Mouse (Mus musculus) kidney, postnatal 0 days (tissue): ENCODE data around the gene Zfpm1. TPM values are rescaled to one million over a fixed set of nuclear protein-coding genes. Genes with fewer than 3 reads are reported as not detected.

Experiments used
- ATAC-seq: fragments of 200-750 bp; cut with Nextera tagmentation; replicated peaks from 2 replicates; pipeline ENCODE4 v1.8.0; 2017; ENCODE audit warnings: low read depth, moderate number of reproducible peaks, moderate TSS enrichment, moderate library complexity; ENCODE audit not compliant: low FRiP score
- DNase-seq: peaks from one replicate; pipeline ENCODE4 v3.0.0-alpha.2; 2016; ENCODE audit warnings: low spot score
- H3K27ac ChIP-seq: fragments of 300-500 bp; sonication (generic); 2 replicates; pipeline ENCODE4 v1.5.1; 2014; ENCODE audit warnings: mild to moderate bottlenecking
- H3K27me3 ChIP-seq: fragments of 300-500 bp; sonication (generic); 2 replicates; pipeline ENCODE4 v1.6.1; 2014; ENCODE audit warnings: low read length, mixed read lengths; ENCODE audit not compliant: insufficient read depth
- H3K36me3 ChIP-seq: fragments of 300-500 bp; sonication (generic); 2 replicates; pipeline ENCODE4 v1.6.1; 2014; ENCODE audit warnings: low read length, mixed read lengths; ENCODE audit not compliant: insufficient read depth
- H3K4me1 ChIP-seq: fragments of 300-500 bp; sonication (generic); replicated peaks from 2 replicates; pipeline ENCODE4 v1.6.1; 2014; ENCODE audit warnings: antibody characterized with exemption, low read length, mixed read lengths; ENCODE audit not compliant: insufficient read depth
- H3K4me2 ChIP-seq: fragments of 300-500 bp; sonication (generic); 2 replicates; pipeline ENCODE4 v1.6.1; 2014; ENCODE audit warnings: mild to moderate bottlenecking, low read length, moderate library complexity, mixed read lengths
- H3K4me3 ChIP-seq: fragments of 300-500 bp; sonication (generic); replicated peaks from 2 replicates; pipeline ENCODE4 v1.5.1; 2014; ENCODE audit warnings: low read depth, low read length
- H3K9ac ChIP-seq: fragments of 300-500 bp; sonication (generic); 2 replicates; pipeline ENCODE4 v1.6.1; 2014; ENCODE audit warnings: low read depth, low read length
- H3K9me3 ChIP-seq: fragments of 300-500 bp; sonication (generic); replicated peaks from 2 replicates; pipeline ENCODE4 v1.6.1; 2016; ENCODE audit warnings: low read length, inconsistent platforms, mixed read lengths
- CTCF ChIP-seq: IDR thresholded peaks from 2 replicates; pipeline ENCODE4 v1.5.1; 2016; ENCODE audit warnings: antibody characterized with exemption, low read depth, mild to moderate bottlenecking, moderate library complexity
- WGBS: fragments of 180-500 bp; shearing (Covaris S2); extraction: QIAGEN DNeasy Blood & Tissue Kit; methylation state at CpG from one replicate; pipeline ENCODE4 v1.1.7; 2014; 5-methylcytosine and 5-hydroxymethylcytosine counted together
- polyA plus RNA-seq: library from polyadenylated mRNA; unstranded; fragments of >200 nt; fragmentation: Nextera tagmentation; extraction: Ambion mirVana; gene quantifications from 2 replicates; pipeline ENCODE4 v1.2.1, GENCODE M21; 2015

The Zfpm1 gene
- polyA plus RNA-seq, 1 experiment from 2014 or later: 2.3 TPM

- peak overlapping the region; percentile 36; the same call in 1 of the 2 replicates for H3K9ac ChIP-seq
- TF ChIP-seq CTCF: no peak
- H3K4me1 ChIP-seq: peaks cover 17% of the 10 kb centered on the region; the same call in 1 of the 2 replicates
- no peaks in the 10 kb centered on the region for H3K27me3 ChIP-seq
- ATAC-seq: no peak
- peak overlapping the region; percentile 57 for H3K4me2 ChIP-seq
- 0% methylated on average over 14 of the region's 14 CpGs for WGBS
- H3K36me3 ChIP-seq: 0 out of 2 replicates have a peak, but pooled peaks cover 5% of the 10 kb centered on the region
- H3K9me3 ChIP-seq: no peaks in the 10 kb centered on the region
- no peak overlapping the region for H3K27ac ChIP-seq
- H3K4me3 ChIP-seq: peak overlapping the region; percentile 30
- peak; percentile 59 for DNase-seq
Measured at GRCm38 (mm10) chr8:122343758-122344157, 61.8 kb downstream of the Zfpm1 start.

GRCm38 (mm10) chr8:122344219-122344618 lies 62.3 kb downstream of the Zfpm1 start:
- H3K27me3 ChIP-seq: no peaks in the 10 kb centered on the region
- ATAC-seq (peak; percentile 53), DNase-seq (no peak)
- TF ChIP-seq CTCF: no peak
- no peaks in the 10 kb centered on the region for H3K9me3 ChIP-seq
- no peak overlapping the region for H3K27ac ChIP-seq
- H3K9ac ChIP-seq: no peak overlapping the region
- H3K4me2 ChIP-seq: no peak overlapping the region; the same call in 1 of the 2 replicates
- WGBS: 6% methylated on average over 2 of the region's 5 CpGs
- H3K4me1 ChIP-seq: peaks cover 17% of the 10 kb centered on the region; the same call in 1 of the 2 replicates
- H3K4me3 ChIP-seq: no peak overlapping the region
- H3K36me3 ChIP-seq: 0 out of 2 replicates have a peak, but pooled peaks cover 4% of the 10 kb centered on the region

- Histone ChIP-seq H3K4me1 (peaks cover 17% of the 10 kb centered on the region; the same call in 1 of the 2 replicates), H3K4me3 (no peak overlapping the region), H3K4me2 (no peak overlapping the region), H3K27ac (no peak overlapping the region), H3K9ac (no peak overlapping the region), H3K36me3 (no peaks in the 10 kb centered on the region), H3K27me3 (no peaks in the 10 kb centered on the region), H3K9me3 (no peaks in the 10 kb centered on the region)
- WGBS: 53% methylated on average over 12 of the region's 12 CpGs
- ATAC-seq (no peak), DNase-seq (no peak)
- no peak for TF ChIP-seq CTCF
Measured at GRCm38 (mm10) chr8:122345181-122346095, 63.5 kb downstream of the Zfpm1 start.

GRCm38 (mm10) chr8:122347811-122348552 lies 66.0 kb downstream of the Zfpm1 start:
- DNase-seq: no peak
- no peak overlapping the region for H3K27ac ChIP-seq
- ATAC-seq: no peak
- 71% methylated on average over 5 of the region's 5 CpGs for WGBS
- H3K36me3 ChIP-seq: no peaks in the 10 kb centered on the region
- no peak overlapping the region for H3K9ac ChIP-seq
- H3K4me1 ChIP-seq: peaks cover 7% of the 10 kb centered on the region; the same call in 1 of the 2 replicates
- no peaks in the 10 kb centered on the region for H3K9me3 ChIP-seq
- no peak for TF ChIP-seq CTCF
- H3K4me3 ChIP-seq: no peak overlapping the region
- H3K27me3 ChIP-seq: no peaks in the 10 kb centered on the region
- no peak overlapping the region for H3K4me2 ChIP-seq

- Histone ChIP-seq H3K9ac (no peak overlapping the region), H3K9me3 (no peaks in the 10 kb centered on the region), H3K27me3 (no peaks in the 10 kb centered on the region), H3K4me3 (no peak overlapping the region), H3K27ac (no peak overlapping the region), H3K4me2 (no peak overlapping the region), H3K36me3 (no peaks in the 10 kb centered on the region), H3K4me1 (no peaks in the 10 kb centered on the region; the same call in 1 of the 2 replicates)
- DNase-seq (no peak), ATAC-seq (no peak)
- no peak for TF ChIP-seq CTCF
- WGBS: 39% methylated on average over 15 of the region's 15 CpGs
Measured at GRCm38 (mm10) chr8:122349357-122350297, 67.7 kb downstream of the Zfpm1 start.
